ENCODE assay signal across 24 mouse cellular contexts in the genomic region with DNA sequence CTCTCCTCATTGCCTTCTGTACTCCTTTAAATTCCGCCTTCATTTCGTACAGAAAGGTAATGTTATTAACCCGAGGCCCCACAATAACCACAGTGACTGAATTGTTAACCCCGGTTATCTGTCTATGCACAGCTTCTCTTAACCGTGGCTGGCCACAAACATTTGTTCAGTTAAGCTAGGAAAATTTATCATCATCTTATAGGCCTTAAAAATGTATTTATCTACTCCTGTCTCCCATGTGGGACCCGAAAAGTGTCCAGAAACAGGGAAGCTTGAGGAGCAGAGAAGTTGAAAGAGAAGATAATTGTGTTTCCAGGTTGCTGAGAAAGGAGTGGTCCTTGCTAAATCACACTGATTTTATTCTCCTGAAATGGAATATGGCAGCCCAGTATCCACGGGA.
DNase-seq lines count a peak whose midpoint lies in the region; ATAC-seq and TF ChIP-seq lines count a peak whose summit lies in the region.
"Had no signal": no experiment of that assay in that cellular context is flagged by ENCODE, and none has a peak within 500 bp of the region (broad histone marks: within the 10 kb centered on the region; RNA-seq: fewer than 3 reads in every experiment).

No protein-coding gene starts in this region.

- no peak overlapping the region for H3K9ac ChIP-seq in liver, embryonic 11.5 days (ENCODE audit: low read depth, low read length)
- H3K9ac ChIP-seq in liver, embryonic 12.5 days: no peak overlapping the region
- H3K9ac ChIP-seq in liver, postnatal 0 days (replicated peaks): no peak overlapping the region
- no peak overlapping the region for H3K9ac ChIP-seq in hindbrain, embryonic 11.5 days (ENCODE audit: low read depth, low read length)
- H3K9ac ChIP-seq: forebrain, embryonic 12.5 days; forebrain, embryonic 15.5 days; hindbrain, embryonic 13.5 days had no signal

- WGBS in liver, embryonic 11.5 days: 50% methylated on average over 7 of the region's 7 CpGs
- WGBS in liver, embryonic 12.5 days (ENCODE audit: insufficient replicate concordance): 29% methylated on average over 7 of the region's 7 CpGs
- 51% methylated on average over 7 of the region's 7 CpGs for WGBS in liver, postnatal 0 days (ENCODE audit: insufficient replicate concordance)
- 91% methylated on average over 7 of the region's 7 CpGs for WGBS in hindbrain, embryonic 11.5 days

- TF ChIP-seq EP300 in liver, postnatal 0 days (IDR thresholded peaks at IDR 0.05; ENCODE audit: low read depth): peak; percentile 48; the same call in 1 of the 2 replicates

- H3K36me3 ChIP-seq in liver, embryonic 11.5 days (ENCODE audit: control insufficient read depth, insufficient read depth, low read length): no peaks in the 10 kb centered on the region
- H3K36me3 ChIP-seq in liver, embryonic 12.5 days: no peaks in the 10 kb centered on the region
- no peaks in the 10 kb centered on the region for H3K36me3 ChIP-seq in liver, postnatal 0 days (replicated peaks; ENCODE audit: insufficient read depth, low read length)
- H3K36me3 ChIP-seq in hindbrain, embryonic 11.5 days (ENCODE audit: control insufficient read depth, insufficient read depth, low read length): no peaks in the 10 kb centered on the region
- H3K36me3 ChIP-seq: forebrain, embryonic 12.5 days; forebrain, embryonic 15.5 days; G1E; hindbrain, embryonic 13.5 days had no signal

- no peak overlapping the region for H3K4me3 ChIP-seq in liver, embryonic 11.5 days (ENCODE audit: low read depth, low read length)
- no peak overlapping the region for H3K4me3 ChIP-seq in liver, embryonic 12.5 days
- H3K4me3 ChIP-seq in liver, postnatal 0 days (ENCODE audit: low read depth, low read length): no peak overlapping the region
- no peak overlapping the region for H3K4me3 ChIP-seq in hindbrain, embryonic 11.5 days (ENCODE audit: low read depth, low read length)
- H3K4me3 ChIP-seq: forebrain, embryonic 12.5 days; forebrain, embryonic 15.5 days; heart, adult 2 months; hindbrain, embryonic 13.5 days had no signal

- H3K4me2 ChIP-seq in liver, embryonic 11.5 days: no peak overlapping the region
- H3K4me2 ChIP-seq in liver, embryonic 12.5 days: no peak overlapping the region
- no peak overlapping the region for H3K4me2 ChIP-seq in liver, postnatal 0 days (ENCODE audit: low read depth, low read length)
- H3K4me2 ChIP-seq in hindbrain, embryonic 11.5 days (replicated peaks; ENCODE audit: low read depth, low read length): no peak overlapping the region
- H3K4me2 ChIP-seq: forebrain, embryonic 12.5 days; forebrain, embryonic 15.5 days; heart, embryonic 11.5 days; hindbrain, embryonic 13.5 days had no signal

- H3K9me3 ChIP-seq in liver, embryonic 11.5 days (ENCODE audit: control insufficient read depth, low read length): no peaks in the 10 kb centered on the region
- no peaks in the 10 kb centered on the region for H3K9me3 ChIP-seq in liver, embryonic 12.5 days (replicated peaks)
- no peaks in the 10 kb centered on the region for H3K9me3 ChIP-seq in liver, postnatal 0 days (ENCODE audit: low read length)
- no peaks in the 10 kb centered on the region for H3K9me3 ChIP-seq in hindbrain, embryonic 11.5 days (ENCODE audit: control insufficient read depth, low read length)
- H3K9me3 ChIP-seq: forebrain, embryonic 12.5 days; forebrain, embryonic 15.5 days; G1E; hindbrain, embryonic 13.5 days had no signal

- peaks cover 2% of the 10 kb centered on the region for H3K4me1 ChIP-seq in liver, embryonic 11.5 days (replicated peaks; ENCODE audit: control insufficient read depth, insufficient read depth, low read length)
- H3K4me1 ChIP-seq in liver, embryonic 12.5 days: peaks cover 25% of the 10 kb centered on the region
- H3K4me1 ChIP-seq in liver, postnatal 0 days (ENCODE audit: insufficient read depth): no peaks in the 10 kb centered on the region
- no peaks in the 10 kb centered on the region for H3K4me1 ChIP-seq in hindbrain, embryonic 11.5 days (replicated peaks; ENCODE audit: control insufficient read depth, insufficient read depth, low read length)
- H3K4me1 ChIP-seq: forebrain, embryonic 12.5 days; forebrain, embryonic 15.5 days; hindbrain, embryonic 13.5 days had no signal

- no peak overlapping the region for H3K27ac ChIP-seq in liver, embryonic 11.5 days (ENCODE audit: low read depth, low read length)
- H3K27ac ChIP-seq in liver, embryonic 12.5 days: no peak overlapping the region
- H3K27ac ChIP-seq in liver, postnatal 0 days (ENCODE audit: low read depth): no peak overlapping the region
- H3K27ac ChIP-seq in hindbrain, embryonic 11.5 days (ENCODE audit: low read depth, low read length): no peak overlapping the region
- H3K27ac ChIP-seq: forebrain, embryonic 12.5 days; forebrain, embryonic 15.5 days; heart, adult 2 months; hindbrain, embryonic 13.5 days had no signal

- no peak for TF ChIP-seq CTCF in liver, postnatal 0 days (IDR thresholded peaks at IDR 0.05; ENCODE audit: low read depth)

- no peak for DNase-seq in liver, embryonic 11.5 days (ENCODE audit: low spot score)
- DNase-seq in liver: no peak
- DNase-seq in liver, postnatal 0 days: no peak
- no peak for DNase-seq in hindbrain, embryonic 11.5 days (ENCODE audit: low spot score)
- DNase-seq: adrenal gland, adult 8-10 months; adrenal gland, postnatal 25 days; B cell, adult 2 months; cerebellum, adult 11-12 months; cerebellum, adult 8-10 months; cerebellum, postnatal 10 days; cerebellum, postnatal 36 days; gastrocnemius, postnatal 25 days; heart, adult 2 months had no signal

- peak; percentile 43; the same call in 1 of the 2 replicates for ATAC-seq in liver, embryonic 11.5 days (replicated peaks; ENCODE audit: low FRiP score)
- ATAC-seq in liver, embryonic 12.5 days: peak; percentile 46
- no peak for ATAC-seq in liver, postnatal 0 days
- no peak for ATAC-seq in monocyte, adult 5-6 weeks (replicated peaks; ENCODE audit: insufficient number of reproducible peaks, low FRiP score, low TSS enrichment, poor library complexity, severe bottlenecking)
- ATAC-seq in hindbrain, embryonic 11.5 days (ENCODE audit: low FRiP score): no peak
- ATAC-seq in erythroid progenitor cell, adult 5-6 weeks (replicated peaks; ENCODE audit: low FRiP score, poor library complexity, severe bottlenecking): no peak
- ATAC-seq: activated CD4-positive, CD25-positive, alpha-beta regulatory T cell, adult 4 months; forebrain, embryonic 15.5 days; hindbrain, embryonic 16.5 days had no signal

- no peaks in the 10 kb centered on the region for H3K27me3 ChIP-seq in liver, embryonic 11.5 days (replicated peaks; ENCODE audit: control insufficient read depth, insufficient read depth, low read length)
- no peaks in the 10 kb centered on the region for H3K27me3 ChIP-seq in liver, embryonic 12.5 days (replicated peaks)
- H3K27me3 ChIP-seq in liver, postnatal 0 days (ENCODE audit: insufficient read depth, low read length): no peaks in the 10 kb centered on the region
- no peaks in the 10 kb centered on the region for H3K27me3 ChIP-seq in hindbrain, embryonic 11.5 days (ENCODE audit: control insufficient read depth, insufficient read depth, low read length)
- H3K27me3 ChIP-seq: CH12.LX; forebrain, embryonic 12.5 days; forebrain, embryonic 15.5 days; hindbrain, embryonic 13.5 days had no signal

Comparison
In these comparisons a context has a peak if more than half of its experiments do, and no peak if none do; other contexts are left out.
1. ATAC-seq: peak in liver, embryonic 11.5 days (single experiment) and liver, embryonic 12.5 days (single experiment); none in liver, postnatal 0 days (single experiment), monocyte, adult 5-6 weeks (single experiment), hindbrain, embryonic 11.5 days (single experiment) and erythroid progenitor cell, adult 5-6 weeks (single experiment).